Mouse (Mus musculus) naive thymus-derived CD4-positive, alpha-beta T cell, adult 5 months (primary cell): ENCODE measurements around the gene Gatad1. TPM values are rescaled to one million over a fixed set of nuclear protein-coding genes. Genes with fewer than 3 reads are reported as not detected.

Experiments
- polyA plus RNA-seq: library from polyadenylated mRNA; unstranded; fragments of 100-300 nt; shearing (Covaris generic); gene quantifications from one replicate; pipeline ENCODE4 v1.2.1, GENCODE M21; 2017

The Gatad1 gene
- polyA plus RNA-seq, result 16.9 TPM

GRCm38 (mm10) chr5:3657085-3657484 is at the start of gene Gatad1:
Gatad1 (minus strand) TSS chr5:3657185.

GRCm38 (mm10) chr5:3650881-3651280 is 6.1 kb downstream of the Gatad1 start, which contains the start of gene Tmbim7:
Tmbim7 (plus strand) TSS chr5:3651181.

GRCm38 (mm10) chr5:3596399-3596766 is 60.6 kb downstream of the Gatad1 start, which contains the start of gene Rbm48:
Rbm48 (minus strand) TSS chr5:3596585.

DNA sequence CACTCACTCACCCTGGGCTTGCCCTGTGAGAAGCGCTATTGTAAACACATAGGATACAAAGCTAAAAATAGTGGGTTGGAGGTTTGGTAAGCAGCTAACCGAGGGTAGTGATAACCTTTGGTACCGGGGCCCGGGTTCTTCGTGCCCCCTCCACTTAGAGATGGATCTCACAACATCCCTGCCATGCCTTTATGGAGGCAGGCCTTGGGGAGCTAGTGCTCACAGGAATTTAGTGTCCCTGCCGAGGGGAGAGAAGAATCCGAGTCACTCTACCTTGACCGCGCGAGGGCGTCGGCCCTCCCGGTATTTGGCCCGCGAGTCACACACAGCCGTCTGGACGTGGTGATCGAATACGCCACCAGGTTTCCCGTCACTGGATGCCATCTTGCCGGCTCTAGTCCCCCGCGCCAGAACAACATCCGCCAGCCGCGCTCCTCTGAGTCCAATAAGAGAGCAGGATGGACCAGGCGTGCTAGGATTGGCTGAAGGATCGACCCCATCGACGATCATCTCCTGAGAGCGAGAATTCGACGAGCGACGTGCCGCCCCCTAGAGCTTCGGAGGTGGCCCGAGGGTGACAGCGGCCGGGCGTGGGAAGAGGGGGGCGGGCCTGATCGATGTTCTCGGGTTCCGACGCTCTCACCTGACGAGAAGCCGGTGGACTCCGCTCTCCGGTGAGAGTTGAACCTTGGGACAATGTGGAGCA is 61.1 kb downstream of the Gatad1 start, which contains the start of gene Pex1:
TSS of gene Pex1 (plus strand) at position 374 of the 706 bp plus-strand sequence.

Other genes starting within 250 kb of the Gatad1 start
- 39.6 TPM for gene Fam133b, start 113.4 kb downstream of the Gatad1 start, polyA plus RNA-seq
- 3.1 TPM for gene 1700109H08Rik, start 85.6 kb downstream of the Gatad1 start, polyA plus RNA-seq
- gene Pex1, start 61.1 kb downstream of the Gatad1 start, polyA plus RNA-seq, result 12.1 TPM
- gene Rbm48, start 60.6 kb downstream of the Gatad1 start, polyA plus RNA-seq, result 46.2 TPM
- gene Tmbim7, start 6.0 kb downstream of the Gatad1 start, polyA plus RNA-seq, result not detected
- 51.6 TPM for gene Ankib1, start 145.7 kb upstream of the Gatad1 start, polyA plus RNA-seq
- gene Krit1, start 146.0 kb upstream of the Gatad1 start, polyA plus RNA-seq, result 66.9 TPM
- gene Lrrd1, start 188.0 kb upstream of the Gatad1 start, polyA plus RNA-seq, result not detected
- 8.4 TPM for gene Mterf1a, start 236.7 kb upstream of the Gatad1 start, polyA plus RNA-seq